Mouse (Mus musculus): ENCODE results near the gene Phf20.

The Phf20 gene

GRCm38 (mm10) chr2:156201486-156201885 lies 5.2 kb downstream of the Phf20 start:
- no peak for DNase-seq

DNA sequence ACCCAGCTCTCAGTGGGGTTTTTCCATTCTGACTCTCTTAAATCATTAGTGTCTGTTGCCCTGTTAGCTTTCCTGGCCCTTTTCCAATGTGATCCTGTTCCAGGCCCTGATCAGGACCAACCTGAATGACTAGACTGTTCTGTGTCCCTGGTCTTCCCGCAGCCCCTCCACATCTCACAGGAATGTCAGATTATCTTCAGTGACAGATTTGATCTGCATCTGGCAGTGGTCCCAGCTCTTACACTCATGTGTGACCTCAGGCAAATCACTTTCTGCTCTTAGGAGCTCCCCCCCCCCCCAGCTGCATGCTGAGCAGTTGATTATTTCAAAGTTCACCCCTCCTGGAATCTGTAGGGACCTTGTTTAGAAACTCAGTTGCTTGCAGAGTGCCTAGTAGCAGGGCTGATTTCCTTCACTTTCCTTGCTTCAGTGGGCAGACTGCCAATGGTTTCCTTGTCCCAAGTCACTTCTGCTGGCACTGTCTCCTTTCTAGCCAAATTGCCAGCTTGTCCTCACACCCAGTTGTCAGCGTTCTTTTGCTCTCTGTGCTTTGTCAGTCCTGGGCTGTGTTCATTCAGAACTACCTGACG lies 6.7 kb downstream of the Phf20 start:
- peak; percentile 91 to 93 for DNase-seq

DNA sequence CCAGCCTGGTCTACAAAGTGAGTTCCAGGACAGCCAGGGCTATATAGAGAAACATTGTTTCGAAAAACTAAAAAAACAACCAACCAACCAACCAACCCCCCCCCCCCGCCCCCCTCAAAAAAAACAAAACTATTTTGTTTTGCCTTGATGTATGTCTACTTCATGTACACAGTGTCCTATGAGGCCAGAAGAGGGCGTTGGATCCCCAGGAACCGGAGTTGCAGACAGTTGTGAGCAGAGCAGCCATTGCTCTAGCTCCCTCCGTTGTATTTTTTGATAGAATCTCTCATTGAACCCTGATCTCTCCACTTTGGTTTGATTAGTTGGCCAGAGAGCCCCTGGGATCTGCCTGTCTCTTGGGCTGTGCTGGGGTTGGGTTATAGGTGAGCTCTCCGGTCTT lies 7.7 kb downstream of the Phf20 start:
- peak in 1 of 2 experiments; percentile 34 for DNase-seq

GRCm38 (mm10) chr2:156217786-156218185 lies 21.5 kb downstream of the Phf20 start:
- no peak for DNase-seq

GRCm38 (mm10) chr2:156222100-156222499 lies 25.8 kb downstream of the Phf20 start:
- DNase-seq, result no peak

- DNase-seq, result no peak
Observed at GRCm38 (mm10) chr2:156224043-156224442, 27.8 kb downstream of the Phf20 start.

DNA sequence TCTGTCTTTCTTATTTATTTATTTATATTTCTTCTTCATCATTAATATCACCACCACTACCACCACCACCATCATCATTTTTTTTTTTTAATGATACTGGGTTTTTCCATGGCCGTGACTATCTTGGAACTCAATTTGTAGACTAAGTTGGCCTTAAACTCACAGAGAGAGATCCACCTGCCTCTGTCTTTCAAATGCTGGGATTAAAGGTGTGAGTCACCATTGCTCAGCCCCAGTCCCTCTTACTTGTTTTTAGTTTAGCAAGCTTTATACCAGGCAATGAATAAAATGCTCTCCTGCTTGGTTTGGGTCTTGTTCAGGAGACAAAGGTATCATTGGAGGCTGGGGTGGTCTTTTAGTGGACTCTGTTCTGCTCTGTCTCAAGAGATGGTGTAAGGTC lies 31.4 kb downstream of the Phf20 start:
- no peak for DNase-seq

DNA sequence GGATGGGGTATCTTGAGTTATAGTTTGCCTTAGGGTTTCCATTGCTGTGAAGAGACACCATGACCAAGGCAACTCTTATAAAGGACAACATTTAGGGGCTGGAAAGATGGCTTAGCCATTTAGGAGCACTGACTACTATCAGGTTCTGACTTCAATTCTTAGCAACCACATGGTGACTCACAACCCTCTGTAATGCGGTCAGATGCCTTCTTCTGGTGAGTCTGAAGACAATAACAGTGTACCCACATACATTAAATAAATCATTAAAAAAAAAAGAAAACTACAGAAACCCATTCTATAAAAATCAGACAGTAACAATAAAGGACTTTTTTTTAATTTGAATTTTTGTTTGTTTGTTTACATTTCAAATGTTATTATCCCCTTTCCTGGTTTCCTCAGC lies 32.9 kb downstream of the Phf20 start:
- DNase-seq, result no peak

- peak; percentile 27 to 38 for DNase-seq
Observed at GRCm38 (mm10) chr2:156231340-156231739, 35.1 kb downstream of the Phf20 start.

- peak; percentile 83 to 92 for DNase-seq
Observed at GRCm38 (mm10) chr2:156233275-156233948, 37.1 kb downstream of the Phf20 start.

DNA sequence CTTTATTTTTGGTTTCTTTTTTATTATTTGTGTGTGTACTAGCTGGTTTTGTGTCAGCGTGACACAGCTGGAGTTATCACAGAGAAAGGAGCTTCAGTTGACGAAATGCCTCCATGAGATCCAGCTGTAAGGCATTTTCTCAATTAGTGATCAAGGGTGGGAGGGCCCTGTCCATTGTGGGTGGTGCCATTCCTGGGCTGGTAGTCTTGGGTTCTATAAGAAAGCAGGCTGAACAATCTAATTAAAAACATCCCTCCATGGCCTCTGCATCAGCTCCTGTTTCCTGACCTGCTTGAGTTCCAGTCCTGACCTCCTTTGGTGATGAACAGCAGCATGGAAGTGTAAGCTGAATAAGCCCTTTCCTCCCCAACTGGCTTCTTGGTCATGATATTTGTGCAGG lies 37.8 kb downstream of the Phf20 start:
- DNase-seq, result peak in 1 of 2 experiments; percentile 19

- peak; percentile 96 to 97 for DNase-seq
Observed at GRCm38 (mm10) chr2:156235847-156236246, 39.6 kb downstream of the Phf20 start.

- no peak for DNase-seq
Observed at GRCm38 (mm10) chr2:156241662-156242061, 45.4 kb downstream of the Phf20 start.

- no peak for DNase-seq
Observed at GRCm38 (mm10) chr2:156243011-156243410, 46.7 kb downstream of the Phf20 start.

- no peak for DNase-seq
Observed at GRCm38 (mm10) chr2:156247599-156247998, 51.3 kb downstream of the Phf20 start.

GRCm38 (mm10) chr2:156250761-156251160 lies 54.5 kb downstream of the Phf20 start:
- no peak for DNase-seq

- no peak for DNase-seq
Observed at GRCm38 (mm10) chr2:156251291-156251690, 55.0 kb downstream of the Phf20 start.

- DNase-seq, result peak; percentile 54 to 67
Observed at GRCm38 (mm10) chr2:156257051-156257450, 60.8 kb downstream of the Phf20 start.

DNA sequence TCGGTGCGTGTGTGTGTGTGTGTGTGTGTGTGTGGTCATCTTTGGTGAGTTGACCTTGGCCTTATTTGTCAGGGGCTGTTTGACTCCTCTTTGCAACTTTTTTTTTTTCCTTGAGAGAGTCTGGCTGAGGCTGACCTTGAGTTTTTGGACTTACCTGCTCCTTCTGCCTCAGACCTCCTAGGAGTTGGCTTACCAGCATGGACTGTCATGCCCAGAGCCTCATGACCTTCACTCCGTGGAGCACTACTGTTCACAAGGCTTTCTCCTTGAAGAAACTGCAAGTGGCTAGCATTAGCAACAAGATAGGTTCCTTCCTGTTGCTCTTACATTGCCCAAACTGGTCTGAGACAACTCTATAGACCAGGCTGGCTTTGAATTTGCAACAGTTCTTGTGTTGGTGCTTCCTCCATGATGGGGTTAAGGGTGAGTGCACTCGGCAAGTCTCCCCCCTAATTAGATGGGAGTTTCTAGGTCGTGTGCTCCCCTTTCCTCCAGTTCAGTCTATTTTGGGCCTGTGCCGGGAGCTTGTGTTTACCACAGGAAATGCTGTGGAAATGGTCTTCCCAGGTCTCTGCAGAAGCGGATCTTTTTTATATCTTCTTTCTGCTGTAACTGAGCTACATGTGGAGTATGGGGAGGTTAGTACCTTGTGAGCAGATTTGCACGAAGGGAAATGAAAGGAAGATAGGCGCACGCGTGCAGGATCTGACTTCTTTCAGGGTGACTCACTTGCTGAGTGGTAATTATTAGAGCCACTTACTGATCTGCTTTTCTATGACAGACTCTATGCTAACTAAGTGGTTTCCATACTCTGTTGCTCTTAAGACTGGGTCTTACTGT lies 61.9 kb downstream of the Phf20 start:
- no peak for DNase-seq

- DNase-seq, result peak; percentile 22 to 47
Observed at GRCm38 (mm10) chr2:156260968-156261367, 64.7 kb downstream of the Phf20 start.

GRCm38 (mm10) chr2:156263204-156263893 lies 67.1 kb downstream of the Phf20 start:
- no peak for DNase-seq

DNA sequence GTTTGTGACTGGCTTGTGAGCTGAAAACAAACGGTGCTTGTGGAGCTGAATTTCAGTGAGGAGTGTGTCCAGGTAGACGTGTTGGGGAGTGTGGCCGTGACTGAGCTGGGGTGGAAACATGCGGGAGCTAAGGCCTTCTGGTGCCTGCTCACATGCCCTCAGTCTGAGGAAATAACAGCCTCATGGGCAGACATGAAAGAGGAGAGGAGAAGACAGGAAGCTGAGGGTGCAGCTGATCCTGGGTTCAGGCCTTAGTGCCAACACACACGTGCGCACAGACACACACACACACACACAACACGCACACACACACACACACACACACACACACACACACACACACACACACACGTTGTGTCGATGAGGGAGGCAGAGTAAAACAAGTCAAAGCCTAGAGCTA lies 71.4 kb downstream of the Phf20 start:
- DNase-seq, result no peak

GRCm38 (mm10) chr2:156272553-156272952 lies 76.3 kb downstream of the Phf20 start:
- DNase-seq, result no peak

All from cerebellum, postnatal 10 days (tissue).